Mouse (Mus musculus): Measurements from ENCODE around the gene B3gat2. TPM values are rescaled to one million over a fixed set of nuclear protein-coding genes. Genes with fewer than 3 reads are reported as not detected.

Gene B3gat2
- polyA plus RNA-seq (2015; fragmentation: Nextera tagmentation; extraction: Ambion mirVana), result 19.5 and 23.7 TPM in 2 replicates

DNA sequence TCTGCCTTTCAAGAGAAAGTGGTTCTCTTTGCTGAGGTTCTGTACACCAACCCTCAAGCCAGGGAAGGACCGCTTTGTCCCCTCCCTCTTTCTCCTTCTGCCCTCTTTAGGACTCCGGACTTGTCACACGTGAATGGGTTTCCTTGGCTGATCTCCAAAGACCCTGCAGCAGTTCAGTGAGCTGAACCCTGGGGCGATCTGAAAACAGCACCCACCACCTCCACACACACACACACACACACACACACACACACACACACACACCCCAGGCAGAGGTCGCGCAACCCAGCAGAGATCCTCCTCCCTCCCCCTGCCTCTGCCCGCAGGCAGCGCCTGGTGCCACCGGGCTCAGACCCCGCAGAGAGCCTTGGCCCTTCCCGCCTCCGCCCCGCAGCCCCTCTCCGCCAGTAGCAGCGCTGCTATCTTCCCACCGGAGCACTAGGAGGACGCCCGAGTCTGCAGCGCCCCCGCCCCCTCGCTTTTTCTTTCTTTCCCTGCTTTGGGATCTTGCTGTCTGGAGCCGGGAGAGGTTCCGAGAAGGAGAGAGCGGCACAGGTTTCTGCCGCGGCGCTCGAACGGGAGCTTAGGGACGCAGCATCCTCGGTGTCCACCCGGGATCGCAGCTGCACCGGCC is at the start of gene B3gat2:
Gene B3gat2, plus strand, starts transcription at position 252 of the 634 bp plus-strand sequence.

Other genes starting within 250 kb of the B3gat2 start
- 123 and 134 TPM in 2 replicates for gene Smap1, start 160.6 kb downstream of the B3gat2 start, polyA plus RNA-seq (2015; fragmentation: Nextera tagmentation; extraction: Ambion mirVana)
- gene Sdhaf4, start 243.9 kb downstream of the B3gat2 start, polyA plus RNA-seq (2015; fragmentation: Nextera tagmentation; extraction: Ambion mirVana), result 96.2 and 102 TPM in 2 replicates